Mouse (Mus musculus): ENCODE data around the gene Ssh2. TPM values are rescaled to one million over a fixed set of nuclear protein-coding genes. Genes with fewer than 3 reads are reported as not detected.
A peak's percentile ranks its signal among the peaks of the same experiment; 100 is the strongest.
"Not testable (repeated sequence)": the region's sequence is repeated elsewhere in the genome, so short reads cannot be mapped to it uniquely, and the experiment has no call there.

Ssh2 gene
- polyA plus RNA-seq, 1 experiment = 14.9 TPM

DNA sequence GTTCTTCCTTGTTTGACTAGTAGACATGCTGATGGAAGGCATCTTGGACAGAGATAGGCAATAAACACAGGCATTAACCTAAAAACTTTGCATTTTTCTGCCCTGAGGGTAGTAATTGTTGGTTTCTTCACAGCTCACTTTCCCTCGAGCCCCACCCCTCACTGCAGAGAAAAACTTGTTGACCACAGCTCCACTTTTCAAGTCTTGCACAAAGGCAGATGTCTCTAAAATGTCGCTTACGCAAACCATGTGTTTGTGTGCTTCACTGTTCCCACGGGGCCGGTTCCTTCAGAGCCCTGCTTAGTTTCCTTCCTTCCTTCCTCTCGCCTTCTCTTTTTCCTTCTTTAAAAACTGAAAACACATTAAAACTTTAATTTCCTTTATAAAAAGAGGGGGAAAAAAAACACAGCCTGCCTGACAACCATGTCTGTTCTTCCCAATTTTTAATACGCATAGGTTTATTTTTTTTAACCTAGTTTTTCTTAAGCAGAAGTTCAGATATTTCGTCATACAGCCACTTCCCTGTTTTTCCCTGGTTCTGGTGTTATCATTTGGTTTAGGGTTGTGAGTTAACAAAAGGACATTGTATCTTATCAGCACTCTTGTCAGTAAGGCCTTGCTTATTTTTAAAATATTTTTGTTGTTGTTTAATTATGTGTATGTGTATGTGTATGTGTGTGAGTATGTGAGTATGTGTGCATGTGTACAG, 156.3 kb downstream of the Ssh2 start:
- no peak overlapping the region for H3K27ac ChIP-seq (ENCODE audit: insufficient read depth, low read length)

DNA sequence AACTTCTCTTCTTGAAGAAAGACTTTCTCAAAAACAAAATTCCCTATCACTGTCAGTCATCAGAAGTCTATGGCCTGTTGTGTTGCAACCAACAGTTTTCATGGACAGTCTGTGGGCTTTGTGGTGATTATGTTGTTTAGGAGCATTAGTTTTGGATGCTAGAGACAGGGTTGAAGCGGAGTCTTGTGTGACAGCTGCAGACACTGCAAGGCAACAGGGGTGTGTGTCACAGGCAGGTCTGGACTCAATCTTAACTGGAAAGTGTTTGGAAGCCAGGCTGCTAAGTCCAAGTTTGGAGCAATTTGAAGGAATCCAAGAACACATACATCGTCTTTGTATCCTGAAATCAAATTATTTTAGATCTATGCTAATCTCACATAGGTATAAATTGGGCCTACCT, 162.5 kb downstream of the Ssh2 start:
- TF ChIP-seq CTCF (IDR thresholded peaks at IDR 0.05; ENCODE audit: extremely low read depth, insufficient read depth, low read length) = no peak
- TF ChIP-seq POLR2A (IDR thresholded peaks at IDR 0.05; ENCODE audit: extremely low read depth, insufficient read depth, low read length) = no peak
- Histone ChIP-seq H3K27ac (ENCODE audit: insufficient read depth, low read length) (no peak overlapping the region), H3K4me1 (ENCODE audit: control insufficient read depth, insufficient read depth, low read length) (no peaks in the 10 kb centered on the region), H3K4me3 (ENCODE audit: insufficient read depth, low read length) (no peak overlapping the region)

More for the DNA sequence above, 156.3 kb downstream of the Ssh2 start:
- TF ChIP-seq CTCF (IDR thresholded peaks at IDR 0.05; ENCODE audit: extremely low read depth, insufficient read depth, low read length) (no peak), POLR2A (IDR thresholded peaks at IDR 0.05; ENCODE audit: extremely low read depth, insufficient read depth, low read length) (no peak)
- no peaks in the 10 kb centered on the region; the same call in 1 of the 2 replicates for H3K4me1 ChIP-seq (ENCODE audit: control insufficient read depth, insufficient read depth, low read length)
- no peak overlapping the region for H3K4me3 ChIP-seq (ENCODE audit: insufficient read depth, low read length)

DNA sequence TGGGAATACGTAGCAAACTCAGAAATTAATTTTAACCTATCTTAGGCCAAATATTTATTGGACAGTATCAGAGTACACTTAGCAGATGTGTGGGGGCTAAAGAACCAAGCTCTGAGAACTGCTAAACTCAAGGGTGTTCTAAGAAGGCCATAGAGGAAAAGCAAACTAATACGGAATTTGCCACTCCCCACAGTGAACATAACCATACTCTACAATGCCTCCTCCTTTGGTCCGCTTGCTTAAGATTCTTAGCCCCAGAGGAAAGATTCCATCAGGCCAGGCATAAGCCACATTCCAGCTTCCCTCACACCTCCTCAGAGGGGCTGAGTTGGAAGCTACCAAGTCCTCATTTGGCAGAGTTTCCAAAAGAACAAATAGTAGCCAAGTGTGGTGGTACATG, 165.1 kb downstream of the Ssh2 start:
- Histone ChIP-seq H3K4me3 (ENCODE audit: insufficient read depth, low read length) (no peak overlapping the region), H3K27ac (ENCODE audit: insufficient read depth, low read length) (no peak overlapping the region), H3K4me1 (ENCODE audit: control insufficient read depth, insufficient read depth, low read length) (no peaks in the 10 kb centered on the region; the same call in 1 of the 2 replicates)
- TF ChIP-seq CTCF (IDR thresholded peaks at IDR 0.05; ENCODE audit: extremely low read depth, insufficient read depth, low read length) (no peak), POLR2A (IDR thresholded peaks at IDR 0.05; ENCODE audit: extremely low read depth, insufficient read depth, low read length) (no peak)

DNA sequence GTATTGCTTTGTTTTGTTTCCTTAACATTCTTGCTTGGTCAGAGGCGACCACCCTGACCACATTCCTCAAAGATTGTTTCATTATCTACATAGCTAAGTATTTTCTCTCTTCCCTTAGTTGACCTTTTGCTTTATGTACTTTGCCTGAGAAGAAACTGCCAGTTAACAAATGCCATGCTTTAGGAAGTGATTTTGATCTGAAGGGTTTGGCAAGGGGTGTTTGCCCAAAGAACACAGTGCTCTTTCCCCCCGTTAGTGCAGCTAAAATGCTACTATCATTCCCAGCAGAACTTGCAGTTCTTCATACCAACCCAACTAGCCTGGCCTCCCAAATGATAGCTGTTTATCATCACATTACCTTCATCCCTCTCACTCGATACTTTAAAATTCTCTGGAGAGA, 168.1 kb downstream of the Ssh2 start:
- H3K4me3 ChIP-seq (ENCODE audit: insufficient read depth, low read length) = no peak overlapping the region
- H3K27ac ChIP-seq (ENCODE audit: insufficient read depth, low read length) = no peak overlapping the region
- TF ChIP-seq POLR2A (IDR thresholded peaks at IDR 0.05; ENCODE audit: extremely low read depth, insufficient read depth, low read length) = no peak
- no peak for TF ChIP-seq CTCF (IDR thresholded peaks at IDR 0.05; ENCODE audit: extremely low read depth, insufficient read depth, low read length)
- no peaks in the 10 kb centered on the region; the same call in 1 of the 2 replicates for H3K4me1 ChIP-seq (ENCODE audit: control insufficient read depth, insufficient read depth, low read length)

DNA sequence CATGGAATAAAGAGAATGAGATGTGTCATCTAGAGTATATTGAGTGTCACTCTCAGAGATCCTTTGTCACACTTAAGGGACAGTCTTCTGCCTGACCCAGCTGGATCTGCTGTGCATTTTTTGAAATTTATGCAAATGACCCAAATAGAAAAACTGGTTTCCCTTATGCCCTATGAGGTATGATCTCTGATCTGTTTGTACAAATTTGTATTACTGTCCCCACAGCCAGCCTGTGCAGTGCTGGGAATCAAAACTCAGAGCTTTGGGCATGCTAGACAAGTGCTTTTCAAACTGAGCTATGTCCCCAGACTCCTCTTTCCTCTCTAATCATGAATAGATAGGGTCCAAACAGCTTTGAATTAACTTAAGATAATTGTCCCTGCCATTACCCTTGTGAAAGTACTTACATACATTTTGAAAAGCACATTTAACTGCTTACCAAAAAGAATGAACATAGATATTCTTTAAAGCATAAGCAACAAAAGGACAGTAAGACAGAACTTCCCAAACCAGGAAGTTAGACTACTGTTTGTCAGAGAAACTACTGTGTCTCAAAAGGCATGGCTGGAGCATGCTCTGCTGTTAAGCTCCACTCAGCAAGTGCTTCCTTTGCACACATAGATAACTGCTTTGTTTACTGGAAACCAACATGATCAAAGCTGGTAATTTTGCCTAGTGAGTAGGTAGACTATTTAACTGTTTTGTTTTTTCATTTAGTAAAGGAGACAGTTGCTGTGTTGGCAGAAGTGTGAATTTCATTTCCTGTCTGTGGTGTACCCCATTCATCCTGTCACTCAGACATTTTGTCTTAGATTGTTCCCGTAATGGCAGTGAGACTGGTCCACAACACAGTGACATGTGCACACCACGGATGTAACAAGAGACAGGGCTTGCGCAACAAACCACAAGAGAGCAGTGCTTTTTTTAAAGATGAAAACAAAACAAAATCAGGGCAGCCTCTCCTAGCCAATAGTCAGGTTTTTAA, 169.9 kb downstream of the Ssh2 start:
- Histone ChIP-seq H3K4me1 (ENCODE audit: control insufficient read depth, insufficient read depth, low read length) (no peaks in the 10 kb centered on the region; the same call in 1 of the 2 replicates), H3K27ac (ENCODE audit: insufficient read depth, low read length) (0 out of 2 replicates have a peak overlapping the region, but pooled peaks have one; percentile 45), H3K4me3 (ENCODE audit: insufficient read depth, low read length) (no peak overlapping the region)
- TF ChIP-seq CTCF (IDR thresholded peaks at IDR 0.05; ENCODE audit: extremely low read depth, insufficient read depth, low read length) (no peak), POLR2A (IDR thresholded peaks at IDR 0.05; ENCODE audit: extremely low read depth, insufficient read depth, low read length) (no peak)

DNA sequence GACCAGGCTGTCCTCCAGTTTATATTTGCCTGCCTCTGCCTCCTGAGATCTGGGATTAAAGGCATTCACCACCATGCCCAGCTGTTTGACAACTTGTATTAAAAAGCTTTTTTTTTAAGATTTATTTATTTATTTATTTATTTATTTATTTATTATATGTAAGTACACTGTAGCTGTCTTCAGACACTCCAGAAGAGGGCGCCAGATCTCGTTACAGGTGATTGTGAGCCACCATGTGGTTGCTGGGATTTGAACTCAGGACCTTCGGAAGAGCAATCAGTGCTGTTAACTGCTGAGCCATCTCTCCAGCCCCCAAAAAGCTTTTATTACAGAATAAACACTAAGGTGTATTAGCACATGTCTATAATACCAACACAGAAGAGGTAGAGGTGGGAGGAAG, 172.1 kb downstream of the Ssh2 start:
- not testable (repeated sequence) for H3K27ac ChIP-seq (ENCODE audit: insufficient read depth, low read length); H3K4me3 ChIP-seq (ENCODE audit: insufficient read depth, low read length); H3K4me1 ChIP-seq (ENCODE audit: control insufficient read depth, insufficient read depth, low read length)

DNA sequence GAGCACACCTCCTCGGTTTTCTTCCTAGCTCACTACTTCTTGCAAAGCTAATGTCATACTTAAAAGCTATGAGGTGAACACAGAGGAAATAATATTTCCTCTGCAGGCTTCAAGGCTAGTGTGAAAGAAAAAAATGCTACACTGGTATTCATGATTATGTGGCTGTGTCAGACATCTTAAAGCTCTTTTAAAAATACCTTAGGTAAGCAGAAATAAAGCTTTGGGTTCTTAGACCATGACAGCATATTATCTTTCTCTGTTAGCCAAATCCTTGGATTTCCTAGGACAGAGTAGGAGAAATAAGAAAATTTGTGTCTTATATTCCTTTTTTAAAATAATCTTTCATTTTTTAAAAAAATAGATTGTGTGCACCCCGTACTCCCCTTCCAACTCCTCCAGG, 179.5 kb downstream of the Ssh2 start:
- Histone ChIP-seq H3K4me3 (ENCODE audit: insufficient read depth, low read length) (no peak overlapping the region), H3K27ac (ENCODE audit: insufficient read depth, low read length) (no peak overlapping the region), H3K4me1 (ENCODE audit: control insufficient read depth, insufficient read depth, low read length) (no peaks in the 10 kb centered on the region)
- TF ChIP-seq POLR2A (IDR thresholded peaks at IDR 0.05; ENCODE audit: extremely low read depth, insufficient read depth, low read length) (no peak), CTCF (IDR thresholded peaks at IDR 0.05; ENCODE audit: extremely low read depth, insufficient read depth, low read length) (no peak)

DNA sequence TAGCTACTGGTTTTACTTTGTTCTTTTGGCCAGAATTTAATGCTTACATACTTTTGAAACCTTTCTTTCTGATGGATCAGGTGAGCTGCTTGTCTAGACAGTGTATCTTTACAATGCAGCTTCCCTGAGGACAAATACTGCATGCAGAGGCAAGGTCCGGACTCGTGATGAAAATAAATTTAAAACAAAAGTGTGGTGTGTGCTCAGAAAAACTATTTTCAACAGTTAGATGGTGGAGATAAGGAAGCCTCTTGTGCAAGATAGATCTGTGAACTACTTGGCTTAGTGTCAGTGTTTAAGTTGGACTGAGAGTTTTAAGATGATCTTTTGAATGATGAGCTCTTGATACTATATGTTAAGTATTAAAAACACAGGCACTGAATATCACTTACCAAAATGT, 186.4 kb downstream of the Ssh2 start:
- no peak overlapping the region for H3K4me3 ChIP-seq (ENCODE audit: insufficient read depth, low read length)
- H3K4me1 ChIP-seq (ENCODE audit: control insufficient read depth, insufficient read depth, low read length) = no peaks in the 10 kb centered on the region
- no peak overlapping the region for H3K27ac ChIP-seq (ENCODE audit: insufficient read depth, low read length)
- TF ChIP-seq CTCF (IDR thresholded peaks at IDR 0.05; ENCODE audit: extremely low read depth, insufficient read depth, low read length) (no peak), POLR2A (IDR thresholded peaks at IDR 0.05; ENCODE audit: extremely low read depth, insufficient read depth, low read length) (no peak)

DNA sequence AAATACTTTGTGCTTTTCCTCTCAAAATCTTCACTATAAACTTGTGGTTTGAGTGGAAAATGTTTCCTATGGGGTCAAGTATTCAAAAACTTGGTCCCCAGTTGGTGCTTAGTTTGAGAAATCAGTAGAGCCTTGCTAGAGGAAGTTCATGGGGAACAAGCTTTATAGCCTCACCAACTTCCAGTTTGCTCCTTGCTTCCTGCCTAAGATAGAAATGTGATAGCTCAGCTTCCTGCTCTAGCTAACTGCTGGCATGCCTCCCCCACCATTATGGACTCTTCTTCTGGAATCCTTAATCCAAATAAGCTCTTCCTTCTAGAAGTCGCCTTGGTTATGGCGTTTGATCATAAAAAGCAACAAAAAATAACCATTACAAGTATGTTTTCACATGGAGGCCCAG, 190.2 kb downstream of the Ssh2 start:
- no peak overlapping the region for H3K4me3 ChIP-seq (ENCODE audit: insufficient read depth, low read length)
- no peak for TF ChIP-seq CTCF (IDR thresholded peaks at IDR 0.05; ENCODE audit: extremely low read depth, insufficient read depth, low read length)
- no peak for TF ChIP-seq POLR2A (IDR thresholded peaks at IDR 0.05; ENCODE audit: extremely low read depth, insufficient read depth, low read length)
- no peaks in the 10 kb centered on the region for H3K4me1 ChIP-seq (ENCODE audit: control insufficient read depth, insufficient read depth, low read length)
- H3K27ac ChIP-seq (ENCODE audit: insufficient read depth, low read length) = no peak overlapping the region
